Mouse (Mus musculus): ENCODE data around the gene Vezf1. TPM values are rescaled to one million over a fixed set of nuclear protein-coding genes. Genes with fewer than 3 reads are reported as not detected.

Vezf1 gene
- polyA plus RNA-seq, 1 experiment from 2014 or later: 61.6 TPM

- 79% methylated on average over 6 of the region's 7 CpGs for WGBS
- no peaks in the 10 kb centered on the region for H3K27me3 ChIP-seq (ENCODE audit: poor library complexity, severe bottlenecking)
- DNase-seq (ENCODE audit: extremely low spot score, low spot score): no peak
- H3K9me3 ChIP-seq: no peaks in the 10 kb centered on the region
- H3K4me1 ChIP-seq: peaks cover 84% of the 10 kb centered on the region
- H3K4me3 ChIP-seq: no peak overlapping the region
- H3K36me3 ChIP-seq (replicated peaks): peaks cover 14% of the 10 kb centered on the region
- peak overlapping the region; percentile 82 for H3K27ac ChIP-seq
These were observed 57.4 kb downstream of the Vezf1 start for GRCm38 (mm10) chr11:88125483-88125882.

GRCm38 (mm10) chr11:88126306-88126793, 58.3 kb downstream of the Vezf1 start:
- Histone ChIP-seq H3K4me3 (0 out of 2 replicates have a peak overlapping the region, but pooled peaks have one; percentile 3), H3K4me1 (peaks cover 77% of the 10 kb centered on the region), H3K36me3 (replicated peaks) (peaks cover 8% of the 10 kb centered on the region), H3K9me3 (no peaks in the 10 kb centered on the region), H3K27ac (peak overlapping the region; percentile 82), H3K27me3 (ENCODE audit: poor library complexity, severe bottlenecking) (no peaks in the 10 kb centered on the region)
- no peak for DNase-seq (ENCODE audit: extremely low spot score, low spot score)
- WGBS: 12% methylated on average over 5 of the region's 5 CpGs

DNA sequence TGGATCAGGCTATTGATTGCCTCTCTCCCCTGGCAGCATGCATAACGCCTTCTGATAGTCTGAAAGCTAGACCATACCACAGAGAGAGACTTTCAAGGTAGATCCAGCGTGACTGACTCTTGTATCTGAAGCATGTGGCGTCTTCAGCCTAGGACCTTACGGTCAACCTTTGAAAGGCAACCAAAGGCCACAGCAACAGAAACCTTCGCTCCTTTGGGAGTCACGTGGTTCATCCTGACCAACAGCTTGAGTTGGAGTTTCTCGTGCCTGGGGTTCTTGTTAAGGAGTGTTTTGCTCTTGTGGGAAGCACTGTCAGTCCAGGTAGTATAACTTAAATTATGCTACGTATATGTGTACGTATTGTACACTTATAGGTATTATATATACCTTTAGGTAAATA, 60.4 kb downstream of the Vezf1 start:
- H3K36me3 ChIP-seq (replicated peaks): peaks cover 10% of the 10 kb centered on the region
- peaks cover 68% of the 10 kb centered on the region for H3K4me1 ChIP-seq
- H3K27me3 ChIP-seq (ENCODE audit: poor library complexity, severe bottlenecking): no peaks in the 10 kb centered on the region
- H3K27ac ChIP-seq: 0 out of 2 replicates have a peak overlapping the region, but pooled peaks have one; percentile 56
- no peak for DNase-seq (ENCODE audit: extremely low spot score, low spot score)
- no peaks in the 10 kb centered on the region for H3K9me3 ChIP-seq
- no peak overlapping the region for H3K4me3 ChIP-seq
- 91% methylated on average over 9 of the region's 9 CpGs for WGBS

GRCm38 (mm10) chr11:88129281-88129680, 61.2 kb downstream of the Vezf1 start:
- Histone ChIP-seq H3K27me3 (ENCODE audit: poor library complexity, severe bottlenecking) (no peaks in the 10 kb centered on the region), H3K27ac (peak overlapping the region; percentile 56; the same call in 1 of the 2 replicates), H3K9me3 (no peaks in the 10 kb centered on the region), H3K36me3 (replicated peaks) (peaks cover 18% of the 10 kb centered on the region), H3K4me1 (peaks cover 60% of the 10 kb centered on the region), H3K4me3 (no peak overlapping the region)
- no peak for DNase-seq (ENCODE audit: extremely low spot score, low spot score)
- WGBS: 53% methylated on average over 3 of the region's 3 CpGs

DNA sequence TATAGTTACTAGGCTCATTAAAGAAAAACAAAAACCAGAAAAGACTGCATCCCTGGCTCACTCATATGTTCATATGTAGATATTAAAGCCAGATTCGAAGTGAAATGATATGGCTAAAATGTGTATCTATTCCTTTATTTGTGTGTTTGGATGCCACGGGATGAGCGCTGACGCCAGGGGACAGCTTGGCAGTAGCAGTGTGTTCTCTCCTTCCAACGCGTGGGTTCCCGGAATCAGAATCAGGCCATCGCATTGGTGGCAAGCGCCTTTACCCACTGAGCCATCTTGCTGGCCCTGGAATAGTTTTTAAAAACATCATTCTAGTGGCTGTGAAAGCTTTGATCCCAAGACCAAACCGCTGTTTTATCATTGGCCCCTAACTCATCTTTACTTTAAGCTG, 61.9 kb downstream of the Vezf1 start:
- DNase-seq (ENCODE audit: extremely low spot score, low spot score): no peak
- peaks cover 21% of the 10 kb centered on the region for H3K36me3 ChIP-seq (replicated peaks)
- no peaks in the 10 kb centered on the region for H3K27me3 ChIP-seq (ENCODE audit: poor library complexity, severe bottlenecking)
- 97% methylated on average over 10 of the region's 10 CpGs for WGBS
- H3K27ac ChIP-seq: no peak overlapping the region
- peaks cover 59% of the 10 kb centered on the region for H3K4me1 ChIP-seq
- no peak overlapping the region for H3K4me3 ChIP-seq
- H3K9me3 ChIP-seq: no peaks in the 10 kb centered on the region

GRCm38 (mm10) chr11:88131847-88132246, 63.8 kb downstream of the Vezf1 start:
- peak overlapping the region; percentile 72 for H3K27ac ChIP-seq
- peaks cover 18% of the 10 kb centered on the region for H3K36me3 ChIP-seq (replicated peaks)
- H3K27me3 ChIP-seq (ENCODE audit: poor library complexity, severe bottlenecking): no peaks in the 10 kb centered on the region
- no peak overlapping the region for H3K4me3 ChIP-seq
- peaks cover 56% of the 10 kb centered on the region for H3K4me1 ChIP-seq
- H3K9me3 ChIP-seq: no peaks in the 10 kb centered on the region
- DNase-seq (ENCODE audit: extremely low spot score, low spot score): no peak
- WGBS: 74% methylated on average over 8 of the region's 8 CpGs

Other genes with a start within 250 kb of the Vezf1 start
- 0.06 and 0.14 TPM in 2 replicates for gene Lpo, start 240.0 kb upstream of the Vezf1 start, polyA plus RNA-seq (2016; fragmentation: Nextera tagmentation; extraction: Ambion mirVana)
- gene Mks1, start 215.1 kb upstream of the Vezf1 start, polyA plus RNA-seq (2016; fragmentation: Nextera tagmentation; extraction: Ambion mirVana): 17.6 and 18.5 TPM in 2 replicates
- not detected in 2 replicates for gene Epx, start 192.7 kb upstream of the Vezf1 start, polyA plus RNA-seq (2016; fragmentation: Nextera tagmentation; extraction: Ambion mirVana)
- gene Olfr462, start 176.0 kb upstream of the Vezf1 start, polyA plus RNA-seq (2016; fragmentation: Nextera tagmentation; extraction: Ambion mirVana): not detected in 2 replicates
- gene Olfr463, start 170.9 kb upstream of the Vezf1 start, polyA plus RNA-seq (2016; fragmentation: Nextera tagmentation; extraction: Ambion mirVana): not detected in 2 replicates
- gene Olfr464, start 147.3 kb upstream of the Vezf1 start, polyA plus RNA-seq (2016; fragmentation: Nextera tagmentation; extraction: Ambion mirVana): not detected in 2 replicates
- 24.8 and 25.9 TPM in 2 replicates for gene Dynll2, start 80.7 kb upstream of the Vezf1 start, polyA plus RNA-seq (2016; fragmentation: Nextera tagmentation; extraction: Ambion mirVana)
- gene Srsf1, start 20.9 kb upstream of the Vezf1 start, polyA plus RNA-seq (2016; fragmentation: Nextera tagmentation; extraction: Ambion mirVana): 404 and 428 TPM in 2 replicates
- gene Cuedc1, start 29.8 kb downstream of the Vezf1 start, polyA plus RNA-seq (2016; fragmentation: Nextera tagmentation; extraction: Ambion mirVana): 20.0 and 24.9 TPM in 2 replicates
- 65.5 and 72.6 TPM in 2 replicates for gene Mrps23, start 136.1 kb downstream of the Vezf1 start, polyA plus RNA-seq (2016; fragmentation: Nextera tagmentation; extraction: Ambion mirVana)
- gene Ccdc182, start 225.8 kb downstream of the Vezf1 start, polyA plus RNA-seq (2016; fragmentation: Nextera tagmentation; extraction: Ambion mirVana): 0.17 and 0.73 TPM in 2 replicates

Measured in forebrain, embryonic 10.5 days (tissue).